Mouse (Mus musculus) bone marrow macrophage, adult 2 months (primary cell): Measurements from ENCODE around the gene Syt2. TPM values are rescaled to one million over a fixed set of nuclear protein-coding genes. Genes with fewer than 3 reads are reported as not detected.

Experiments used
- H3K27ac ChIP-seq: 2 replicates; pipeline ENCODE4 v1.5.1; 2012; ENCODE audit warnings: low read depth, low read length; ENCODE audit not compliant: insufficient read depth
- H3K4me1 ChIP-seq: 2 replicates; pipeline ENCODE4 v1.6.1; 2012; ENCODE audit warnings: low read length; ENCODE audit not compliant: control insufficient read depth, insufficient read depth
- H3K4me3 ChIP-seq: 2 replicates; pipeline ENCODE4 v1.5.1; 2012; ENCODE audit warnings: mild to moderate bottlenecking, low read length, moderate library complexity; ENCODE audit not compliant: insufficient read depth
- CTCF ChIP-seq: IDR thresholded peaks from 2 replicates; pipeline ENCODE4 v1.5.1; 2012; ENCODE audit warnings: low read depth, mild to moderate bottlenecking, low read length, moderate library complexity
- POLR2A ChIP-seq: IDR thresholded peaks from 2 replicates; pipeline ENCODE4 v1.6.1; 2012; ENCODE audit warnings: mild to moderate bottlenecking, low read depth, low read length, borderline replicate concordance
- polyA plus RNA-seq: library from polyadenylated mRNA; stranded (reverse); fragments of >200 nt; gene quantifications from 2 replicates; pipeline ENCODE4 v1.2.4, GENCODE M21; 2012; ENCODE audit not compliant: missing spikeins, insufficient read depth, insufficient read length

Gene Syt2
- polyA plus RNA-seq, 1 experiment: not detected

DNA sequence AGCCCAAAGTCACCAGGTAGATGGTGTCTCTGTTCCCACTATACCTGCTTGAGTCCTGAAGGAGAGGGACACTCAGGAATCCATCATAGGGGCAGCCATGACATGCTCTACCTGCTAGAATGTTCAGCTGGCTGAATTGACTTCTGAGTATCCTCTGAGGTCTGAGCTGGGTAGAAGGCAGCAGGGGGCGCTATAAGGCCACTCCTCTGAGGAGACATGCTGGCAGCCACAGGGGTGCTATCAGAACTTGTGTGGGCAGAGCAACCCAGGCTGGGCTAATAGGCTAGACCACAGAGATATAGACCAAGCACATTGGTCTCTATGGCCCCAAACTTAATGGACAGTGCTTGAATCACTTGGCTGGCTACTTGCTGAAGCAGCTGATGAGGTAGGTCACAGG lies 27.8 kb downstream of the Syt2 start:
- Histone ChIP-seq H3K4me1 (no peaks in the 10 kb centered on the region), H3K27ac (no peak overlapping the region), H3K4me3 (no peak overlapping the region)
- TF ChIP-seq POLR2A (no peak), CTCF (peak; percentile 60)

DNA sequence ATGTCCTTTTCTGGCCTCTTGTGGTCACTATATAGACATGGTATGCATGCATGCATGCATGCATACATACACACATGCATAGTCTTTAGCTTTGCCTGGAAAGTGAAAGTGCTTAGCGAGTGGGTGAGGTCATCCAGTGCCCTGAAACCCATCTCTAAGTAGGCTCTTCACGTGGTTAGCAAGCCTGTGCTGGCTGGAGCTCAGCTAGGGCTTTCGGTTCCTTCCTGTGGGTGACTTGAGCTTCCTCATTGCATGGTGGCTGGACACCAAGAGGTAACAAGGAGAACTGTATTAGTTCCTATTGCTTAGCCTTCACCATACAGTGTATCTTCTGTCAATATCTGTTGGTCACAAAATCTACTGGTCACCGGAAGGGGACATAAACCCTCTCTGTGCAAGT lies 33.0 kb downstream of the Syt2 start:
- Histone ChIP-seq H3K4me1 (peaks cover 11% of the 10 kb centered on the region), H3K27ac (no peak overlapping the region), H3K4me3 (no peak overlapping the region)
- no peak for TF ChIP-seq POLR2A
- no peak for TF ChIP-seq CTCF

DNA sequence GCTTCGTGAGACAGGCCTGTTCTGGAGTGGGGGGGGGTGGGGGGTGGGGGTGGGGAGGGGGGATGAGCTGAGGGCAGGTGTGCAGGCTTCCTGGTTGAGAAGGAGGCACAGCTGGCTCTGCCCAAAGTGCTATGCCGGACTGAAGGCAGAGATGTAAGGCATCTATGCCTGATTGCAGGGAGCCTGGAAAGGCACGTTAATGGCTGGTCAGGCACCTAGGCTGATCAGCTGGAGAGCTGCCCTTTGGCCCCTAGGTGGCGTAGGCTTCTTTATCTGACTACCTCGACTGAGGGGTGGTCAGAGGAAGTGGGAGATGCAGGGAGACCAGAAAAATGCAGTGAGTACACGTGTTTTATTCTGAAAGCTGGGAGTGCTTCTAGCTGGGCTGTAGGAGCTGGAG lies 34.1 kb downstream of the Syt2 start:
- Histone ChIP-seq H3K27ac (no peak overlapping the region), H3K4me1 (peaks cover 11% of the 10 kb centered on the region), H3K4me3 (no peak overlapping the region)
- no peak for TF ChIP-seq CTCF
- TF ChIP-seq POLR2A: no peak

DNA sequence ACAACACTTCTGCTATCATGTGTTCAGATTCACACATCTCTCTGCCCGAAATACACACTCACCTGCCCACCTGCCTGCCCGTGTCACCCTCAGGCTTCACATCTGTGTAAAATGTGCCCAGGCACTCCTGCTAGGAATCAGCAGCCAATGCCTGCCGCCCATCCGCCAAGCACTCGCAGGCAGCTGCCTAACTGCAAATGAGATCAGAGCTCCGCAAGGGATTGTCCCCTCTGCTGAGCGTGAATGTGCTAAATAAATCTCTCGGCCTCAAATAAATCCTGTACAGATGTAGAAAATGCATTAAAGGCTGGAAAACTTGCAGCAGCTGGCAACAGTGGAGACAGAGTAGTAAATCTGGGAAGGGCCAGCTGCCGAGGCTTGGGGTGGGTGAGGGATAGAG lies 36.0 kb downstream of the Syt2 start:
- H3K4me1 ChIP-seq: peaks cover 11% of the 10 kb centered on the region
- H3K27ac ChIP-seq: no peak overlapping the region
- no peak overlapping the region for H3K4me3 ChIP-seq
- TF ChIP-seq POLR2A (no peak), CTCF (no peak)

- no peaks in the 10 kb centered on the region for H3K4me1 ChIP-seq
- no peak for TF ChIP-seq POLR2A
- TF ChIP-seq CTCF: no peak
- H3K27ac ChIP-seq: no peak overlapping the region
- no peak overlapping the region for H3K4me3 ChIP-seq
These were observed 40.5 kb downstream of the Syt2 start for GRCm38 (mm10) chr1:134686834-134687421.

- H3K4me3 ChIP-seq: no peak overlapping the region
- TF ChIP-seq POLR2A (no peak), CTCF (no peak)
- H3K4me1 ChIP-seq: peaks cover 11% of the 10 kb centered on the region
- no peak overlapping the region for H3K27ac ChIP-seq
These were observed 49.8 kb downstream of the Syt2 start for GRCm38 (mm10) chr1:134696302-134696701.

GRCm38 (mm10) chr1:134697073-134697472 lies 50.6 kb downstream of the Syt2 start:
- H3K4me1 ChIP-seq: peaks cover 11% of the 10 kb centered on the region
- TF ChIP-seq POLR2A (no peak), CTCF (no peak)
- H3K4me3 ChIP-seq: no peak overlapping the region
- H3K27ac ChIP-seq: no peak overlapping the region

GRCm38 (mm10) chr1:134697522-134698250 lies 51.2 kb downstream of the Syt2 start:
- H3K4me3 ChIP-seq: no peak overlapping the region
- no peak for TF ChIP-seq CTCF
- H3K27ac ChIP-seq: no peak overlapping the region
- peaks cover 11% of the 10 kb centered on the region for H3K4me1 ChIP-seq

DNA sequence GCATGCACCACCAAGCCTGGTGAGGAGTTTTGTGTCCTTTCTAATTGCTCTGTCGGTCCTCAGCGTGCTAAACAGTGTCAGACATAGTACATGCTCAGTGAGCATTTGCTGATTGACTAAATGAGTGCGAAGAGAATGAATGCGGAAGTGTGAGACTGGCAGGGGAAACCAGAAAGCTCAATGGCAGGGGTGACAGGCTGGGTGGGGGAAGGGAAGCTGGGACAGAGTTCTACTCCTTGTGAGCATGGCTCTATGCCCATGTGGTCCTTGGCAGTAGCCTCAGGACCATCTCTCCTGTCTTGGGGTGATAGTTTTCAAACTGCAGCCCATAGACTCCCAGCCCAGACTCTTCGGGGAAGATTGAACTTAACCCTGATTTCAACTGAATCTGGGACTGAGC lies 52.0 kb downstream of the Syt2 start:
- TF ChIP-seq CTCF (no peak), POLR2A (no peak)
- Histone ChIP-seq H3K4me3 (no peak overlapping the region), H3K27ac (no peak overlapping the region; the same call in 1 of the 2 replicates), H3K4me1 (peaks cover 15% of the 10 kb centered on the region)

DNA sequence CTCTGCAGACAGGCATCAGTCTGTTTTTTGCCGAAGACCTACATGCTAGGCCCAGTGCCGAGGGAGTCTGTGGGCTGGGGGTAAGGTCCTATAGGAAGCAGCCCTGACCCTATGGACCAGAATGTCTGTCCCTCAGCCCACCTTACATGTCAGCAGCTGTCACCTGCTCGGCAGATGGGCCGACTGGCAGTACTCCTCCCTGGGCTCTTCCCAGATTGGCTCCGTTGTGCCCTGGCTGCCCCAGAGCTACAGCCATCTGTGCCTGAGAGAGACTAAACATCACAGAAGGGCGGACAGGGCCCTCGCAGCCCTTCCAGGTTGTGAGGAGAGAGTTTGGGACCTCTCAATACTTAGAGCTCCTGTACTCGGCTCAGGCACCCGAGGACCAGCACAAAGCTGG lies 52.9 kb downstream of the Syt2 start:
- TF ChIP-seq POLR2A (no peak), CTCF (no peak)
- Histone ChIP-seq H3K27ac (no peak overlapping the region), H3K4me3 (no peak overlapping the region), H3K4me1 (peaks cover 15% of the 10 kb centered on the region)
